Mouse (Mus musculus) cerebellum, adult 2 months (tissue): ENCODE results near the gene Znrf4.

Experiments
- CTCF ChIP-seq: fragments of 200-500 bp; IDR thresholded peaks from 2 replicates; pipeline ENCODE4 v1.5.1; 2011; ENCODE audit warnings: low read depth, mild to moderate bottlenecking, control low read depth, low read length, moderate library complexity, borderline replicate concordance; ENCODE audit not compliant: insufficient read depth
- POLR2A ChIP-seq: fragments of 200-500 bp; IDR thresholded peaks from 2 replicates; pipeline ENCODE4 v1.6.1; 2011; ENCODE audit warnings: low read length, control low read depth, borderline replicate concordance; ENCODE audit not compliant: insufficient read depth

- no peak for TF ChIP-seq CTCF
- no peak for TF ChIP-seq POLR2A
Observed at GRCm38 (mm10) chr17:56482671-56483070, 29.6 kb downstream of the Znrf4 start.
